Mouse (Mus musculus): ENCODE measurements around the gene Olfr1271. TPM values are rescaled to one million over a fixed set of nuclear protein-coding genes. Genes with fewer than 3 reads are reported as not detected.
"Not testable (repeated sequence)": the region's sequence is repeated elsewhere in the genome, so short reads cannot be mapped to it uniquely, and the experiment has no call there.

Gene Olfr1271
- not detected for total RNA-seq (2021)

GRCm38 (mm10) chr2:90270932-90271331, at the start of gene Olfr1271:
Gene Olfr1271, minus strand, starts transcription at chr2:90271032.
- no peak for DNase-seq
- intact Hi-C loops (cut with DNase I) = no loop called here

- no peak for DNase-seq
- intact Hi-C loops (cut with DNase I) = no loop called here
Observed at GRCm38 (mm10) chr2:90292741-90293140, 21.9 kb upstream of the Olfr1271 start, which contains the start of gene Olfr1272. Gene Olfr1272, minus strand, starts transcription at chr2:90292841.

- intact Hi-C loops (cut with DNase I) = no loop called here
- no peak for DNase-seq
Observed at GRCm38 (mm10) chr2:90257492-90257891, 13.3 kb downstream of the Olfr1271 start, which contains the start of gene Olfr142. Gene Olfr142, minus strand, starts transcription at chr2:90257592.

- DNase-seq; intact Hi-C loops (cut with DNase I): not testable (repeated sequence)
Observed at GRCm38 (mm10) chr2:90224393-90224792, 46.4 kb downstream of the Olfr1271 start, which contains the start of gene Olfr1506. Gene Olfr1506, minus strand, starts transcription at chr2:90224493.

Other genes starting within 250 kb of the Olfr1271 start
- gene Olfr1264, start 245.5 kb downstream of the Olfr1271 start, total RNA-seq (2021) = not detected
- under 1 TPM in 1 of 2 experiments, not detected in 1; 0.06 TPM for gene Olfr1265, start 235.7 kb downstream of the Olfr1271 start, total RNA-seq (2021)
- gene Olfr140, start 207.4 kb downstream of the Olfr1271 start, total RNA-seq (2021) = not detected
- gene Olfr1269, start 149.6 kb downstream of the Olfr1271 start, total RNA-seq (2021) = not detected
- gene Olfr32, start 128.7 kb downstream of the Olfr1271 start, total RNA-seq (2021) = not detected
- gene Olfr1270, start 117.9 kb downstream of the Olfr1271 start, total RNA-seq (2021) = not detected
- under 1 TPM in 1 of 2 experiments, not detected in 1; 0.32 TPM for gene Olfr1506, start 46.5 kb downstream of the Olfr1271 start, total RNA-seq (2021)
- not detected for gene Olfr142, start 13.4 kb downstream of the Olfr1271 start, total RNA-seq (2021)
- not detected for gene Olfr1272, start 21.8 kb upstream of the Olfr1271 start, total RNA-seq (2021)
- under 1 TPM in 1 of 2 experiments, not detected in 1; 0.24 TPM for gene Gm13769, start 51.2 kb upstream of the Olfr1271 start, total RNA-seq (2021)
- not detected for gene Olfr1274-ps, start 127.7 kb upstream of the Olfr1271 start, total RNA-seq (2021)